Mouse (Mus musculus) urinary bladder, postnatal 25 days (tissue): Measurements from ENCODE around the gene Cfap54.

Experiments
- DNase-seq: peaks from one replicate; pipeline ENCODE4 v3.0.0; 2022; ENCODE audit warnings: low spot score

Gene Cfap54

DNA sequence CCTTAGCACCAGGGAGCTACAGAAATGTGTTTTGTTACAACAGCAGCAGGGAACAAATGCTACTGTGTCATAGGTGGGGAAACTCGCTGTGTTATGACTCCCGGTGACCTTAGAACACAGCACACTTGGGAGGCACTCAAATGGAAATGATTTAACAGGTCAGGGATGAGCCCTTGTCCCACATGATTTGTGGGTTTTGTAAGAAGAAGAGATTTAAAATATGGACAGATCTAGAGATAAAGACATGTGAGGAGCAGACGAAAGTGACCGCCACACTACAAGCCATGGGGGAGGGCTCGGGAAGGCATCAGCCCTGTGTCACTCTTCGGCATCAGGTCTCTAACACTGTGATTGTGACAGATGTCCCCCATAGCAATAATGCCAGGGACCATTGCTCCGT, 144.3 kb downstream of the Cfap54 start:
- DNase-seq = no peak

DNA sequence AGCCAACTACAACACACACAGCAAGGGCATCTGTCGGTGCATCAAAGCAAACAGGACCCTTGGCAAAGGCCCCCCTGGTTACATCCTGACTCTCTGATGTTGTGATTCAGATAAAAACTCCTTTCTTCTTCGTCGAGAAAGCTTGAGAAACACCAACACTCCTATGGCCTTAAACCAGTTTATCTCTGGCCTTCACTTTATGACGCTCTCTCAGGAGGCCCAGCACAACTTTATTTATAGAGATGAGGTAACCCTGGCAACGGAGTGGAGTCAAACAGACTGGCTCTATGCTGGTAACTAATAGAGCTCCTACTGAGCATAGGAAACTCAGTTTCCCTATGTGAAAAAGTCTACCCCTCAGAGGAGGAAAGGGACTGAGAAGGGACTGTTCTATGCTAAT, 146.9 kb downstream of the Cfap54 start:
- no peak for DNase-seq

DNA sequence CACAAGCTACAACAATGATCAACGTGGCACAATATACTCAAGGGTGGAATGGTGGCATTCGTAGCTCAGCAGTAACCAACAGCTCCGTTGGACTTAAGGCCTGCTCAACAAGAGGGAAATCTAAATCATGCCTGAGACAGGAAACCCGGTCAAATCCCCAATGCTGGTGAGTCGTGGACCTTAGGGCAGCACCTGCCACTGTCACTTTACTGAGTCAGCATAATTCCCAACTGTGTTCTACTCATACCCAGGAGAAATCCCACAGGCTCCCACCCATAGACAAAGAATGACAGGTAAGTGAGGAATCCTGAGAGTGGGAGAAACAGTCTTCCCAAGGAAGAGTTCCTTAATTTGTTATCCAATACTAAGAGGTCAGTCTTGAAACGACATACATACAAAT, 147.8 kb downstream of the Cfap54 start:
- no peak for DNase-seq

- no peak for DNase-seq
Observed at GRCm38 (mm10) chr10:92932464-92932863, 149.0 kb downstream of the Cfap54 start.

GRCm38 (mm10) chr10:92930036-92930435, 151.4 kb downstream of the Cfap54 start:
- DNase-seq = no peak

DNA sequence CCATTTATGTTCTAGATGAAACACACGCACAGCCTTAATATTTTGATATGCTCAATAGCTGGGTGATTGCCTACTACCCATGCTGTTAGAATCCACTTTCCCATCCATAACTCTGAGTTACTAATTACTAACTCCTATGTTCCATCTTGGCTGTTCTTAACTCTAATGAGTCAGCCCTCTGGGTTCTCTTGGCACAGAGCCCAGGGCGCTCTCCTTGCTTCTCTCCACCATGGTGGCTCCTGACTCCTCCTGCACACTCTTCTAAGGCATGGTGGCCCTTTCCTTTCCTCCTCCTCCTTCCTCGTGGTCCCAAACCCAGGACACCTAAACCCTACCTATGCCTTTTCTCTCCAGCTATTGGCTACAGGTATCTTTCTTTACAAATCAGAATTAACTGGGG, 153.2 kb downstream of the Cfap54 start:
- no peak for DNase-seq

- no peak for DNase-seq
Observed at GRCm38 (mm10) chr10:92918551-92918950, 162.9 kb downstream of the Cfap54 start.

- no peak for DNase-seq
Observed at GRCm38 (mm10) chr10:92907246-92907645, 174.2 kb downstream of the Cfap54 start.

- DNase-seq = no peak
Observed at GRCm38 (mm10) chr10:92888466-92888865, 193.0 kb downstream of the Cfap54 start.

GRCm38 (mm10) chr10:92878000-92878399, 203.4 kb downstream of the Cfap54 start:
- no peak for DNase-seq

DNA sequence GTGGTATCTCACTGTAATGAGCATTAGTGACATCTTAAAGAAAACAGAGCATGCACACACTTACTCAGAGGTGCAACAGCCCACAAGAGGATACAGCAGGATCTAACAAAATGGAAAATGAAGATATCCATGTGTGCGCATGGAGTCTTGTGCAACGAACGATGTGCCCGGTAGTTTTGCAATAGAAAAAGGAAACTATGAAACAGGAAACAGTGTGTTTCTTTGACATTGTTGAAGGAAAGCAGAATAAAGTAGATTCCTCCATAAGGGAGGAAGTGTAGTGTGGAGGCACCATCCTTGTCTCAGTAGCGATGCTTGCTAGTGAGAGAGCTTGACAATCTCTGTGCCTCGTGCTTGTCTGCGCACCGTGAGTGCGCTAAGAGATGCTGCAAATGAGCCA, 240.4 kb downstream of the Cfap54 start:
- no peak for DNase-seq

GRCm38 (mm10) chr10:92837572-92837971, 243.8 kb downstream of the Cfap54 start:
- no peak for DNase-seq

GRCm38 (mm10) chr10:92837045-92837444, 244.4 kb downstream of the Cfap54 start:
- DNase-seq = no peak

- DNase-seq = no peak
Observed at GRCm38 (mm10) chr10:92821499-92821898, 259.9 kb downstream of the Cfap54 start.

DNA sequence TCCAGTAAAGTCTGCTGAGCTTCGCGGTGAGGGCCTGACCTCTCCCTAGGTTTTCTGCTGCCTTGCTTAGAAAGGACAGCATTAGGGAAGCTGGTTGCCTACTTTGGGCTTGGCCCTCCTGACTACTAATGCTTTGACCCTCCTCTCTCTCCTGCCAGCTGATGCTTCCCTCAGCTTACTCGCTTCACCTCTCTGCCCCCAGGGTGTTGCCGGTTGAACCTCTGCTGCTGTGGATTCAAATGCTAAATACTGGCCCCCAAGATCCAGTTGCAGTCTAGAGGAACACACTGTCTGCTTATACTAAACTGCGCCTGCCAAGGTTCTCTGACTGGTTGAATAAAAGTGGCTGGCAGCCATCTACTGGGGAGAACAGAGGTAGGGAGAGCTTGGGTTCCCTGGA, 263.2 kb downstream of the Cfap54 start:
- no peak for DNase-seq

DNA sequence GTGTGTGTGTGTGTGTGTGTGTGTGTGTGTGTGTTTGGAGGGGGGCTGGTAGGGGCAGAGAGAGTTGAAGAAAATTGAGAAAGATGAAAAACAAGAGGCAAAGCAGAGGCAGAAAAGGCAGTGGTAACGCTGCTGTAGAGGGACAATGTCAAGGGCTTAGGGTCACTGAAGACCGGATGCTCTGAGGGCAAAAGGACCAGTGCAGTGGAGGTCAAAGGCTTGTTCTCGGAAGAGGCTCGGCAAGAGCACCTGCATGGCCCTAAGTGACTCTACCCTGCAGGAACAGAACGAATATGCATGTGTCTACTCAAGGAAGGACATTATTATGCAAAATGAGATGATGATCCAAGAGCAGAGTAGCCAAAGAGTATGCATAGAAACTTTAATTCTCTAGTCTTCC, 264.5 kb downstream of the Cfap54 start:
- DNase-seq = no peak

DNA sequence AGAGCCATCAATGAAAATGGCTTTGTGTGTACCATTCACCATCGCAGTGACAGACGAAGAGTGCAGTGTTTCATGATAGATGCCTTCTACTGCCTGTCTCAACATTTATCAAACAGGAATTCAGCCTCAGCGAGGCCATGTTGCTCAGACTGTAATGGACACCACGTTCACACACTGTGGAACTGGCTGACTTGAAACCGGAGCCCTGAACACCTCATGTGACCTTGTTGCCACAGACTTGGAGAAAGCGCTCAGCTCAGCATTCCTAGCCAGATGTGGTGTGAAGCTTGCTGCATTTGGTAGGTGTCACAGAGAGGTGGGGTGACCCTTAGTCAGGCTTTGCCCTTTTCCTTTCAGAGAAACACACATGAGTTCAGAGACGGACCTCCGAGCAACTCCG, 270.5 kb downstream of the Cfap54 start:
- no peak for DNase-seq

GRCm38 (mm10) chr10:92791908-92792307, 289.5 kb downstream of the Cfap54 start:
- DNase-seq = no peak

DNA sequence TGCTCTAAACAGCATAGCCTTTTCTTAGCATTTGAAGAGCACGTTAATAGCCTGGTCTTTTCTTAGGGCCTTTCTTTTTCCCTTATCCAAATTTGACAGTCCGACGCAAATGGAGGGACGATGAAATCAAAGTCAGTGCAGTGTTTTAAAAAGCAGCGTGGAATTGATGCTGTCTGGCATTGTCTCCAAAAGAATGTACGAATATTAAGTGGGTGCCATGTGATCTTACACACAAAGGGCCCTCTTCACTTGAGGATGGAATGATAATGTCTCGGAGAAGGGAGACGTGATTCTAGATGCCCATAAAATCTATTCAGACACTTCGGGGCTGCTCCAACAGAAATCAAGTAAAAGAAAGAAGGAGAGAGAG, 289.9 kb downstream of the Cfap54 start:
- DNase-seq = no peak

GRCm38 (mm10) chr10:92790893-92791530, 290.4 kb downstream of the Cfap54 start:
- no peak for DNase-seq

DNA sequence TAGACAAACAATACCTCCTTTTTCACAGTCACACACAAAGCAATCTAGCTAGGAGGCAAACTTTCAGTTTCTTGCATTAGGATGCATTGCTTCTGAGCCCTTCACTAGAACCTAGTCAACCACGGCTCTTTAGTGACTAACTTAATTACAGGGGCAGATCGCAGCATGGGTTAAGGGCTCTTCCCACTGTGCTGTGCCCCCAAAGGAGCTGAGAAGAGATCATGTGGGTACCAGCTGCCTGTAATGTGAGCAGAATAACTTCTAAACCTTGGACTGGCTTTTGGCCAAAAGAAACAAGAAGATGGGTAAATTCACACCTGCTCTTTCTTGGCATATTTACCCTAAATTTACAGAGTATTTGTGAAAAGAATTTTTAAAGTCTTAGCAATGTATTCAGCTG, 291.2 kb downstream of the Cfap54 start:
- no peak for DNase-seq

GRCm38 (mm10) chr10:92788410-92789096, 292.9 kb downstream of the Cfap54 start:
- DNase-seq = no peak

DNA sequence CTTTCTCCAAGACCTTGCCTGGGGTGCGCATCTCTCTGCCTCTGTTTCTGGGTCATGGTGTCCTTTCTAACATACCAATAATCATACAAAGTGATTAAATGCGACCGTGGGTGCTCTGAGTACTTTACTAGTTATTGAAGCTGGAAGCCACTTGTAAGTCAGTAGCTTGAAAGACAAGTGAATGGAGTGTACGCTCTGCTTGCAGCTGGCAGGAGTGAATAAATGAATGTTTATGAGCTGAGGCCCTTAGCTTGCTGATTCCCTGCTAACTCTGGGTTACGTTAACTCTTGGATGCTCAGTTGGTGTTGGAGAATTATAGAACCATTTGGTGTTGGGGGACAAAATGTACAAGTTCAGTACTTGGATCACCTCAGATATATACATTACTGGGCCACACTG, 298.7 kb downstream of the Cfap54 start:
- DNase-seq = no peak

DNA sequence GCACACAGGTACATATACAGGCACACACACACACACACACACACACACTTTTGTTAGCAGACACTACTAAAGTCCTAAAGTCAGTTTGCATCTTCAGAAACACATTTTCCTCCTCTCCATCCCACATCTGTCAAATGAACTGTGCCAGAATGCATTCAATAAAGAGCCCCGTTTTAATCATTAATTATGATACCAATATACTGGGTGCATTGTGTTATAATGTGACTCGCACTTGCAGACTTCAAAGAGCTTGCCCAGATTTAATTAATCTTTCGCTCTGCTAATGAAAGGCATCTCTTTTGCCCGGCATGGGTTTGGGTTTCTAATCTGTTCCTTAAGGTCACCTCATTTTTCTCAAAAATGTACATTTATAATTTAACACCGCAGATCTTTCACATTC, 327.1 kb downstream of the Cfap54 start:
- no peak for DNase-seq
